Mouse (Mus musculus): ENCODE measurements at regions not wholly inside any gene's neighbourhood (a gene's known extent, or its start where the extent isn't known, plus 50 kb on each side); places are given as distances from the start of the nearest gene placed in this dataset.

GRCm38 (mm10) chr6:91592651-91593050 is 76.9 kb downstream of the Lsm3 start:
- Histone ChIP-seq H3K4me2 (replicated peaks) (no peak overlapping the region), H3K4me3 (replicated peaks) (no peak overlapping the region), H3K27ac (no peak overlapping the region), H3K9ac (replicated peaks) (no peak overlapping the region), H3K4me1 (replicated peaks) (peaks cover 13% of the 10 kb centered on the region), H3K36me3 (no peaks in the 10 kb centered on the region), H3K27me3 (no peaks in the 10 kb centered on the region), H3K9me3 (no peaks in the 10 kb centered on the region)
- WGBS = 54% methylated on average over 2 of the region's 2 CpGs
- ATAC-seq = no peak

- no peak overlapping the region for H3K4me3 ChIP-seq (replicated peaks)
- no peaks in the 10 kb centered on the region for H3K9me3 ChIP-seq
- H3K27me3 ChIP-seq = no peaks in the 10 kb centered on the region
- no peak overlapping the region for H3K9ac ChIP-seq (replicated peaks)
- H3K36me3 ChIP-seq = no peaks in the 10 kb centered on the region
- ATAC-seq = no peak
- no peaks in the 10 kb centered on the region for H3K4me1 ChIP-seq (replicated peaks)
- no peak overlapping the region for H3K27ac ChIP-seq
- 65% methylated on average over 10 of the region's 10 CpGs for WGBS
- no peak overlapping the region for H3K4me2 ChIP-seq (replicated peaks)
Observed at GRCm38 (mm10) chr6:91598942-91599341, 83.2 kb downstream of the Lsm3 start.

GRCm38 (mm10) chr6:91600116-91600515 is 83.7 kb upstream of the Slc6a6 start:
- Histone ChIP-seq H3K9me3 (no peaks in the 10 kb centered on the region), H3K4me1 (replicated peaks) (no peaks in the 10 kb centered on the region), H3K4me3 (replicated peaks) (no peak overlapping the region), H3K27ac (no peak overlapping the region), H3K36me3 (no peaks in the 10 kb centered on the region), H3K27me3 (no peaks in the 10 kb centered on the region), H3K4me2 (replicated peaks) (no peak overlapping the region), H3K9ac (replicated peaks) (no peak overlapping the region)
- ATAC-seq = no peak
- WGBS = 81% methylated on average over 3 of the region's 3 CpGs

- Histone ChIP-seq H3K9ac (replicated peaks) (no peak overlapping the region), H3K36me3 (no peaks in the 10 kb centered on the region), H3K4me3 (replicated peaks) (no peak overlapping the region), H3K4me1 (replicated peaks) (0 out of 2 replicates have a peak, but pooled peaks cover 3% of the 10 kb centered on the region), H3K9me3 (no peaks in the 10 kb centered on the region), H3K27me3 (no peaks in the 10 kb centered on the region), H3K4me2 (replicated peaks) (no peak overlapping the region), H3K27ac (no peak overlapping the region)
- WGBS = 89% methylated on average over 10 of the region's 10 CpGs
- ATAC-seq = no peak
Observed at GRCm38 (mm10) chr6:91606634-91607215, 77.1 kb upstream of the Slc6a6 start.

GRCm38 (mm10) chr6:91607613-91608272 is 76.1 kb upstream of the Slc6a6 start:
- ATAC-seq = no peak
- Histone ChIP-seq H3K27ac (no peak overlapping the region), H3K9me3 (no peaks in the 10 kb centered on the region), H3K4me2 (replicated peaks) (no peak overlapping the region), H3K36me3 (no peaks in the 10 kb centered on the region), H3K4me1 (replicated peaks) (0 out of 2 replicates have a peak, but pooled peaks cover 3% of the 10 kb centered on the region), H3K27me3 (no peaks in the 10 kb centered on the region), H3K9ac (replicated peaks) (no peak overlapping the region), H3K4me3 (replicated peaks) (no peak overlapping the region)
- 83% methylated on average over 12 of the region's 12 CpGs for WGBS

GRCm38 (mm10) chr6:91609671-91610070 is 74.2 kb upstream of the Slc6a6 start:
- Histone ChIP-seq H3K4me3 (replicated peaks) (no peak overlapping the region), H3K36me3 (no peaks in the 10 kb centered on the region), H3K9ac (replicated peaks) (no peak overlapping the region), H3K27me3 (no peaks in the 10 kb centered on the region), H3K9me3 (no peaks in the 10 kb centered on the region), H3K27ac (no peak overlapping the region), H3K4me2 (replicated peaks) (no peak overlapping the region), H3K4me1 (replicated peaks) (0 out of 2 replicates have a peak, but pooled peaks cover 3% of the 10 kb centered on the region)
- WGBS = 9% methylated on average over 2 of the region's 2 CpGs
- ATAC-seq = no peak

- no peaks in the 10 kb centered on the region for H3K9me3 ChIP-seq
- no peak for ATAC-seq
- no peaks in the 10 kb centered on the region for H3K27me3 ChIP-seq
Observed at GRCm38 (mm10) chr6:91615022-91615421, 68.8 kb upstream of the Slc6a6 start.

GRCm38 (mm10) chr6:91616541-91616940 is 67.3 kb upstream of the Slc6a6 start:
- peak overlapping the region; percentile 40 for H3K4me3 ChIP-seq (replicated peaks)
- H3K36me3 ChIP-seq = no peaks in the 10 kb centered on the region
- WGBS = 32% methylated on average over 7 of the region's 7 CpGs
- no peaks in the 10 kb centered on the region for H3K27me3 ChIP-seq
- H3K27ac ChIP-seq = peak overlapping the region; percentile 93
- peak overlapping the region; percentile 75 for H3K9ac ChIP-seq (replicated peaks)
- H3K4me1 ChIP-seq (replicated peaks) = peaks cover 22% of the 10 kb centered on the region
- ATAC-seq = peak; percentile 62
- H3K9me3 ChIP-seq = no peaks in the 10 kb centered on the region
- peak overlapping the region; percentile 64 for H3K4me2 ChIP-seq (replicated peaks)

More at GRCm38 (mm10) chr6:91615022-91615421, 68.8 kb upstream of the Slc6a6 start:
- Histone ChIP-seq H3K4me2 (replicated peaks) (no peak overlapping the region), H3K4me3 (replicated peaks) (no peak overlapping the region), H3K4me1 (replicated peaks) (peaks cover 22% of the 10 kb centered on the region), H3K36me3 (no peaks in the 10 kb centered on the region), H3K9ac (replicated peaks) (no peak overlapping the region), H3K27ac (no peak overlapping the region)
- 60% methylated on average over 2 of the region's 2 CpGs for WGBS

- H3K9ac ChIP-seq (replicated peaks) = peak overlapping the region; percentile 75
- H3K4me3 ChIP-seq (replicated peaks) = peak overlapping the region; percentile 40
- peak overlapping the region; percentile 64 for H3K4me2 ChIP-seq (replicated peaks)
- peak; percentile 97 for ATAC-seq
- no peaks in the 10 kb centered on the region for H3K27me3 ChIP-seq
- no peaks in the 10 kb centered on the region for H3K9me3 ChIP-seq
- WGBS = under 1% methylated on average over 13 of the region's 13 CpGs
- peaks cover 22% of the 10 kb centered on the region for H3K4me1 ChIP-seq (replicated peaks)
- no peaks in the 10 kb centered on the region for H3K36me3 ChIP-seq
- peak overlapping the region; percentile 93 for H3K27ac ChIP-seq
Observed at GRCm38 (mm10) chr6:91617031-91617596, 66.7 kb upstream of the Slc6a6 start.

- Histone ChIP-seq H3K9ac (replicated peaks) (no peak overlapping the region), H3K27me3 (no peaks in the 10 kb centered on the region), H3K9me3 (no peaks in the 10 kb centered on the region), H3K36me3 (no peaks in the 10 kb centered on the region), H3K27ac (peak overlapping the region; percentile 93; the same call in 1 of the 2 replicates), H3K4me2 (replicated peaks) (peak overlapping the region; percentile 64), H3K4me3 (replicated peaks) (no peak overlapping the region), H3K4me1 (replicated peaks) (peaks cover 22% of the 10 kb centered on the region)
- no peak; the same call in none of the 2 replicates for ATAC-seq
- WGBS = 82% methylated on average over 10 of the region's 10 CpGs
Observed at GRCm38 (mm10) chr6:91617685-91618084, 66.2 kb upstream of the Slc6a6 start.

- no peaks in the 10 kb centered on the region for H3K36me3 ChIP-seq
- H3K4me3 ChIP-seq (replicated peaks) = no peak overlapping the region
- H3K4me1 ChIP-seq (replicated peaks) = peaks cover 22% of the 10 kb centered on the region
- H3K27ac ChIP-seq = no peak overlapping the region
- H3K4me2 ChIP-seq (replicated peaks) = no peak overlapping the region
- no peaks in the 10 kb centered on the region for H3K9me3 ChIP-seq
- 89% methylated on average over 6 of the region's 6 CpGs for WGBS
- no peak for ATAC-seq
- H3K27me3 ChIP-seq = no peaks in the 10 kb centered on the region
- no peak overlapping the region for H3K9ac ChIP-seq (replicated peaks)
Observed at GRCm38 (mm10) chr6:91619009-91619408, 64.8 kb upstream of the Slc6a6 start.

Data from midbrain, embryonic 13.5 days (tissue).